Mouse (Mus musculus): ENCODE results near the gene Slc9b2. TPM values are rescaled to one million over a fixed set of nuclear protein-coding genes. Genes with fewer than 3 reads are reported as not detected.

The Slc9b2 gene
- total and polyA plus RNA-seq, 2 experiments from 2014 or later, result 2.1 to 2.6 TPM

DNA sequence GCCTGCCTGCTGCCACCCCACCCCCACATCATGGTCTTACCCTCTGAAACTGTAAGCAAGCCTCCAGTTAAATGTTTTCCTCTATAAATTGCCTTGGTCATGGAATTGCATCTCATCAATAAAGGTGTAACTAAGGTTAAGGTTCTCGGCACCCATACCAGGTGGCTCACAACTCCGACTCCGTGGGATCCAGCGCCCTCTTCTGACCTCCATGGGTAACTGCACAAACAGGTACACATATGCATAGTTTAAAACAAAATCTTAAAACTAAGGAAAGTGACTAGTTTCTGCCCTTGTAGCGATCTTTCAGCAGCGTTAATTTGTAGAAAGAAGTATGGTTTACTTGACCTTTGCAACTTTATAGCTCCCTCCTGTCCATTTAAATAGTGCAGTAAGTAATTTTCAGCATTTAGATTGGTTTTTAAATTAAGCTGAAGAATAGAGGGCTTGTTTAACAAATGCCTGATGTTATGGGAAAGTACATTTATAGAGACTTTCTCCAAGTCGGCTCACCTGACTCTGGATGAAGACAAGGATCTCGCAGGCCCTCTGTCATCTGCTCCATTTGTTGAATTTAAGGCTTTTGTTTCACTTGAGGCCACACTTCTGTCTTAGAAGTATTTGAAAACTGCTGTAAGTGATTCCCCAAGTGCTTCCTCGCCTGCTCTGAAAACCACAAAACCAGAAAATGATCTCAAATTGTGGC lies 8.4 kb downstream of the Slc9b2 start:
- no peak for ATAC-seq (ENCODE audit: low FRiP score)
- Histone ChIP-seq H3K4me1 (ENCODE audit: insufficient read depth, low read length) (no peaks in the 10 kb centered on the region), H3K9me3 (ENCODE audit: low read length) (no peaks in the 10 kb centered on the region), H3K27ac (ENCODE audit: low read depth, low read length) (no peak overlapping the region), H3K4me2 (ENCODE audit: low read depth, low read length, poor library complexity, severe bottlenecking) (no peak overlapping the region), H3K27me3 (ENCODE audit: insufficient read depth, low read length) (no peaks in the 10 kb centered on the region), H3K9ac (replicated peaks; ENCODE audit: low read length, poor library complexity, severe bottlenecking) (no peak overlapping the region), H3K4me3 (ENCODE audit: low read depth, low read length) (no peak overlapping the region), H3K36me3 (ENCODE audit: insufficient read depth, low read length) (no peaks in the 10 kb centered on the region)
- 90% methylated on average over 9 of the region's 9 CpGs for WGBS
- no peak for DNase-seq (ENCODE audit: low spot score)
- no peak for TF ChIP-seq CTCF (IDR thresholded peaks at IDR 0.05)

DNA sequence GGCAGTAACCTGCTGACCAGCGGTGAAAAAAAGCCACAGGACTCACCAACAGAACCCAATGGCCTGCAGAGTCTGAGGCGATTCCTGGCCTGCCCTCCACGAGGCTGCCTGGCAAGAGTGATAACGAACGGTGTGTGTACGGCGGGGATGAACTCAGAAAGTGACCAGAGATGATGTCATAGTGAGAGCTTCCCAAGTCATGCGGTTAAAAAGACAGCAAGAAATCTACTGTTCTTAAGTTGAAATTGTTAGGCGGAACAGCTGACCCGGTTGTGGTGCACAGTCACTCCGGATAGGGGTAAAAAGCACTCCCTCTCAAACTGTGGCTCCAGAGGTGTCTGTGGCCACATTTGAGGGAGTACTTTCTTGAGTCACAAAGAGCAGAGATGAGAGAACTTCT lies 10.8 kb downstream of the Slc9b2 start:
- no peaks in the 10 kb centered on the region for H3K4me1 ChIP-seq (ENCODE audit: insufficient read depth, low read length)
- H3K27me3 ChIP-seq (ENCODE audit: insufficient read depth, low read length), result no peaks in the 10 kb centered on the region
- DNase-seq (ENCODE audit: low spot score) (no peak), ATAC-seq (ENCODE audit: low FRiP score) (no peak)
- H3K27ac ChIP-seq (ENCODE audit: low read depth, low read length), result no peak overlapping the region
- 89% methylated on average over 11 of the region's 11 CpGs for WGBS
- no peak overlapping the region for H3K9ac ChIP-seq (replicated peaks; ENCODE audit: low read length, poor library complexity, severe bottlenecking)
- no peak for TF ChIP-seq CTCF (IDR thresholded peaks at IDR 0.05)
- H3K4me2 ChIP-seq (ENCODE audit: low read depth, low read length, poor library complexity, severe bottlenecking), result no peak overlapping the region
- H3K9me3 ChIP-seq (ENCODE audit: low read length), result no peaks in the 10 kb centered on the region
- H3K36me3 ChIP-seq (ENCODE audit: insufficient read depth, low read length), result no peaks in the 10 kb centered on the region
- no peak overlapping the region for H3K4me3 ChIP-seq (ENCODE audit: low read depth, low read length)

DNA sequence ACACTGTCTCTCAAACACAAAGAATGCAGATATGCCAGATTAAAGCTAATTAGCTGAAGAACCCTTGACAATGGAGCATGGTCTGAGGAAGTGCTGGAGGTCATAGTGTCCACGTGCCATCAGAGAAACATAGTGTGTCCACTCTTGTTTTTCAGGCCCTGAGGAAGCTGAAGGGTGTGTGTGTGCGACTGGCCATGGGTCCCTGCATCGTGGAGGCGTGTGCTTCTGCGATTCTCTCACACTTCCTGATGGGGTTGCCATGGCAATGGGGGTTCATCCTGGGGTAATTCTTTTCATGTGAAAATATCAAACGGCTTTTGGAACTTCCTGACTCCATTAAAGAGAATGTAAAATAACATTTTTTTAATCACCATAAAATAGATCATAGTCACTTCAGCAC lies 16.9 kb downstream of the Slc9b2 start:
- H3K36me3 ChIP-seq (ENCODE audit: insufficient read depth, low read length), result no peaks in the 10 kb centered on the region
- no peak overlapping the region for H3K4me3 ChIP-seq (ENCODE audit: low read depth, low read length)
- DNase-seq (ENCODE audit: low spot score) (no peak), ATAC-seq (ENCODE audit: low FRiP score) (peak; percentile 67)
- H3K9ac ChIP-seq (replicated peaks; ENCODE audit: low read length, poor library complexity, severe bottlenecking), result no peak overlapping the region
- 14% methylated on average over 6 of the region's 6 CpGs for WGBS
- no peaks in the 10 kb centered on the region for H3K9me3 ChIP-seq (ENCODE audit: low read length)
- no peak overlapping the region for H3K27ac ChIP-seq (ENCODE audit: low read depth, low read length)
- no peaks in the 10 kb centered on the region for H3K4me1 ChIP-seq (ENCODE audit: insufficient read depth, low read length)
- no peak overlapping the region for H3K4me2 ChIP-seq (ENCODE audit: low read depth, low read length, poor library complexity, severe bottlenecking)
- no peaks in the 10 kb centered on the region for H3K27me3 ChIP-seq (ENCODE audit: insufficient read depth, low read length)
- no peak for TF ChIP-seq CTCF (IDR thresholded peaks at IDR 0.05)

DNA sequence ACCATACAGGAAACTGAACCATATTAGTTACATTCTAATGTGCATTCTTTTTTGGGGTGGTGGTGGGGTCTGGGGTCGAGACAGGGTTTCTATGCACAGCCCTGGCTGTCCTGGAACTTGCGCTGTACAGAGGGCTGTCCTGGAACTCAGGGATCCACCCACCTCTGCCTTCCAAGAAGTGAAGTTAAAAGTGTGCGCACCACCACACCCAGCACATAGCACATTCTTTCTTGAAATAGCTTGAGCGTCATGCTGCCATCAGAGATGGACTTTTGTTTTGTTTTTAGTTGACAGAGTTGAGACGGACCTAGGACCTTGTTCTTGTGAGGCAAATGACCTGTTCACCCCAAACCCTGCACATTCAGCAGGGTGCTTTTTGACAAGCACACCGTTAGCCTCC lies 19.7 kb downstream of the Slc9b2 start:
- H3K9ac ChIP-seq (replicated peaks; ENCODE audit: low read length, poor library complexity, severe bottlenecking), result no peak overlapping the region
- no peak for DNase-seq (ENCODE audit: low spot score)
- H3K27me3 ChIP-seq (ENCODE audit: insufficient read depth, low read length), result no peaks in the 10 kb centered on the region
- no peak overlapping the region for H3K4me3 ChIP-seq (ENCODE audit: low read depth, low read length)
- H3K36me3 ChIP-seq (ENCODE audit: insufficient read depth, low read length), result no peaks in the 10 kb centered on the region
- no peak for TF ChIP-seq CTCF (IDR thresholded peaks at IDR 0.05)
- no peak for ATAC-seq (ENCODE audit: low FRiP score)
- H3K27ac ChIP-seq (ENCODE audit: low read depth, low read length), result no peak overlapping the region
- no peaks in the 10 kb centered on the region for H3K4me1 ChIP-seq (ENCODE audit: insufficient read depth, low read length)
- WGBS, result 72% methylated on average over 6 of the region's 6 CpGs
- no peak overlapping the region for H3K4me2 ChIP-seq (ENCODE audit: low read depth, low read length, poor library complexity, severe bottlenecking)
- no peaks in the 10 kb centered on the region for H3K9me3 ChIP-seq (ENCODE audit: low read length)

DNA sequence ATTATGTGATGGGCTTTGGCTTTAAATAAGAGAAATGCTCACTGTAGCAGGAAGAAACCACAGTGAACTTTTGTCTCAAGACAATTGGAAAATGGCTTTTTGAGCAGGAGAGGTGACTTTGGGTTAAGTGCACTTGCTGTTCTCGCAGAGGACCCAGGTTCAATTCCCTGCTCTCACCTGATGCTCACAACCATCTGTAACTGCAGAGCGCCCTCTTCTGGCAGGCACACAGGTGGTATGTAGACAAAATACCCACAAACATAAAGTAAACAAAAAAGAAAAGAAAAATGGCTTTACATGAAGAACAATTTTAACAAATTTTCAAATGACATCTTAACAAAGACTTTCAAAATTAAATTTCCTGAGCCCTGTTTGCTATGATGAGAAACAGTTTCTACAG lies 20.1 kb downstream of the Slc9b2 start:
- peak; percentile 44 for TF ChIP-seq CTCF (IDR thresholded peaks at IDR 0.05)

DNA sequence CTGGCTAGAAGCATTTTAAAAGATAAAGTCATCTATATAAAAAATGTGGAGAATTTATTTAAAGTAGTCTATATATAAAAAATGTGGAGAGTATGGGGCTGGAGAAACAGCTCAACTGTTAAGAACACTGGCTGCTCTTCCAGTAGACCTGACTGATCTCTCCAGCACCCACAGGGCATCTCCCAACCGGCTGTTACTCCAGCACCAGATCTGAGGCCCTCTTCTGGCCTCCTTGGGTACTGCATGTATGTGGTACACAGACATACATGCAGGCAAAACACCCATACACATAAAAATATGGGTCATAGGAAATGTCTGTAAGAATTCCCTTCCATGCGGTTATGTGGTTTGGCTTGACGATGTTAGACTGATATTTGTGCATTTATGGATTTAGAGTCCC lies 21.1 kb downstream of the Slc9b2 start:
- Histone ChIP-seq H3K4me3 (ENCODE audit: low read depth, low read length) (no peak overlapping the region), H3K27ac (ENCODE audit: low read depth, low read length) (no peak overlapping the region), H3K27me3 (ENCODE audit: insufficient read depth, low read length) (no peaks in the 10 kb centered on the region), H3K4me2 (ENCODE audit: low read depth, low read length, poor library complexity, severe bottlenecking) (no peak overlapping the region), H3K4me1 (ENCODE audit: insufficient read depth, low read length) (no peaks in the 10 kb centered on the region), H3K9ac (replicated peaks; ENCODE audit: low read length, poor library complexity, severe bottlenecking) (no peak overlapping the region), H3K9me3 (ENCODE audit: low read length) (no peaks in the 10 kb centered on the region), H3K36me3 (ENCODE audit: insufficient read depth, low read length) (no peaks in the 10 kb centered on the region)
- ATAC-seq (ENCODE audit: low FRiP score), result no peak
- WGBS, result 50% methylated on average over 3 of the region's 3 CpGs
- DNase-seq (ENCODE audit: low spot score), result peak; percentile 20
- peak; percentile 62 for TF ChIP-seq CTCF (IDR thresholded peaks at IDR 0.05)

More for the DNA sequence above, 20.1 kb downstream of the Slc9b2 start:
- ATAC-seq (ENCODE audit: low FRiP score), result no peak
- no peaks in the 10 kb centered on the region for H3K27me3 ChIP-seq (ENCODE audit: insufficient read depth, low read length)
- no peak for DNase-seq (ENCODE audit: low spot score)
- no peak overlapping the region for H3K4me2 ChIP-seq (ENCODE audit: low read depth, low read length, poor library complexity, severe bottlenecking)
- no peak overlapping the region for H3K4me3 ChIP-seq (ENCODE audit: low read depth, low read length)
- H3K9ac ChIP-seq (replicated peaks; ENCODE audit: low read length, poor library complexity, severe bottlenecking), result no peak overlapping the region
- no peaks in the 10 kb centered on the region for H3K36me3 ChIP-seq (ENCODE audit: insufficient read depth, low read length)
- 62% methylated on average over 2 of the region's 2 CpGs for WGBS
- H3K27ac ChIP-seq (ENCODE audit: low read depth, low read length), result no peak overlapping the region
- H3K4me1 ChIP-seq (ENCODE audit: insufficient read depth, low read length), result no peaks in the 10 kb centered on the region
- no peaks in the 10 kb centered on the region for H3K9me3 ChIP-seq (ENCODE audit: low read length)

All from midbrain, postnatal 0 days (tissue).